Mouse (Mus musculus) kidney, adult 2 months (tissue): ENCODE measurements around the gene Cracr2a.

ENCODE experiments used
- CTCF ChIP-seq: fragments of 200-500 bp; conservative IDR thresholded peaks from 2 replicates; pipeline ENCODE4 v1.5.1; 2011; ENCODE audit warnings: low read depth, mild to moderate bottlenecking, control low read depth, low read length, moderate library complexity, mixed read lengths; ENCODE audit not compliant: insufficient read depth, insufficient read length
- POLR2A ChIP-seq: fragments of 200-500 bp; IDR thresholded peaks from one replicate; pipeline ENCODE4 v1.6.1; 2011; ENCODE audit warnings: low read depth, low read length, control low read depth

DNA sequence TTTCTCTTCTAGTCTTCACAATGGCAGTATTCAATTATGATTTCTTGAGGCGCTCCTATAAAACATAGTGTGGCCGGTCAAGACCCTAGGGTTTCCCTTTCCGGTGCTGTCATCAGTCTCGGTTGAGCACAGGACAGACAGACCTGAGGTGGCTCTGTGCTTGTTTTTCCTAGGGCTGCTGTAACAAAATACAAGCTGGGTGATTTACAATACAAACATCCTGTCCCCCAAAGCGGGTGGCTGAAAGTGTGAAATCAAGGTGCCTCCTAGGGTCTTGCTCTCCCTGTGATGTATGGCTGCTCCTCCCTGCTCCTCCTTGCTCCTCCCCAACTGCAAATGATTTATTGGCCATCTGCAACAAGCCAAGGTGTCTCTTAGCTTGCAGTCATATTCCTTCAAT is 17.7 kb downstream of the Cracr2a start:
- no peak for TF ChIP-seq POLR2A
- no peak for TF ChIP-seq CTCF
